Mouse (Mus musculus) kidney, postnatal 0 days (tissue): Measurements from ENCODE around the gene Pdcd11. TPM values are rescaled to one million over a fixed set of nuclear protein-coding genes. Genes with fewer than 3 reads are reported as not detected.

Experiments used
- ATAC-seq: fragments of 200-750 bp; cut with Nextera tagmentation; replicated peaks from 2 replicates; pipeline ENCODE4 v1.8.0; 2017; ENCODE audit warnings: low read depth, moderate number of reproducible peaks, moderate TSS enrichment, moderate library complexity; ENCODE audit not compliant: low FRiP score
- DNase-seq: peaks from one replicate; pipeline ENCODE4 v3.0.0-alpha.2; 2016; ENCODE audit warnings: low spot score
- H3K27ac ChIP-seq: fragments of 300-500 bp; sonication (generic); 2 replicates; pipeline ENCODE4 v1.5.1; 2014; ENCODE audit warnings: mild to moderate bottlenecking
- H3K27me3 ChIP-seq: fragments of 300-500 bp; sonication (generic); 2 replicates; pipeline ENCODE4 v1.6.1; 2014; ENCODE audit warnings: low read length, mixed read lengths; ENCODE audit not compliant: insufficient read depth
- H3K36me3 ChIP-seq: fragments of 300-500 bp; sonication (generic); 2 replicates; pipeline ENCODE4 v1.6.1; 2014; ENCODE audit warnings: low read length, mixed read lengths; ENCODE audit not compliant: insufficient read depth
- H3K4me1 ChIP-seq: fragments of 300-500 bp; sonication (generic); replicated peaks from 2 replicates; pipeline ENCODE4 v1.6.1; 2014; ENCODE audit warnings: antibody characterized with exemption, low read length, mixed read lengths; ENCODE audit not compliant: insufficient read depth
- H3K4me2 ChIP-seq: fragments of 300-500 bp; sonication (generic); 2 replicates; pipeline ENCODE4 v1.6.1; 2014; ENCODE audit warnings: mild to moderate bottlenecking, low read length, moderate library complexity, mixed read lengths
- H3K4me3 ChIP-seq: fragments of 300-500 bp; sonication (generic); replicated peaks from 2 replicates; pipeline ENCODE4 v1.5.1; 2014; ENCODE audit warnings: low read depth, low read length
- H3K9ac ChIP-seq: fragments of 300-500 bp; sonication (generic); 2 replicates; pipeline ENCODE4 v1.6.1; 2014; ENCODE audit warnings: low read depth, low read length
- H3K9me3 ChIP-seq: fragments of 300-500 bp; sonication (generic); replicated peaks from 2 replicates; pipeline ENCODE4 v1.6.1; 2016; ENCODE audit warnings: low read length, inconsistent platforms, mixed read lengths
- CTCF ChIP-seq: IDR thresholded peaks from 2 replicates; pipeline ENCODE4 v1.5.1; 2016; ENCODE audit warnings: antibody characterized with exemption, low read depth, mild to moderate bottlenecking, moderate library complexity
- WGBS: fragments of 180-500 bp; shearing (Covaris S2); extraction: QIAGEN DNeasy Blood & Tissue Kit; methylation state at CpG from one replicate; pipeline ENCODE4 v1.1.7; 2014; 5-methylcytosine and 5-hydroxymethylcytosine counted together
- polyA plus RNA-seq: library from polyadenylated mRNA; unstranded; fragments of >200 nt; fragmentation: Nextera tagmentation; extraction: Ambion mirVana; gene quantifications from 2 replicates; pipeline ENCODE4 v1.2.1, GENCODE M21; 2015

Gene Pdcd11
- polyA plus RNA-seq, 1 experiment from 2014 or later: 7.3 TPM

DNA sequence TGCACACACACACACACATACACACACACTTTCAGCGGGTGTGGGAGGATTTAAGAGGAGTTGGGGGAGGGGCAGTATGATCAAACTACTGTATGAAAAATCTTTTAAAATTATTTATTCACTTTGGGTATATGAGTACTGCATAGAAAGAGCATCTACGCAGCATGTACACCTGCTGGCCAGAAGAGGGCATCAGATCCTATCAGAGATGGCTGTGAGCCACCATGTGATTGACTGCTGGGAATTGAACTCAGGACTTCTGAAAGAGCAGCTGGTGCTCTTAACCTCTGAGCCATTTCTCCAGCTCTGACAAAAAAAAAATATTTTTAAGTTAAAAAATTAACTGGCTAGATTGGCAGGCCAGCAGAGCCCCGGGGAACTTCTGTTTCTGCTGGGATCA, 83.9 kb downstream of the Pdcd11 start:
- peak; percentile 58 for DNase-seq
- Histone ChIP-seq H3K9me3 (no peaks in the 10 kb centered on the region), H3K4me1 (peaks cover 5% of the 10 kb centered on the region; the same call in 1 of the 2 replicates), H3K27me3 (peaks cover 3% of the 10 kb centered on the region; the same call in 1 of the 2 replicates), H3K27ac (no peak overlapping the region), H3K9ac (no peak overlapping the region), H3K36me3 (no peaks in the 10 kb centered on the region), H3K4me3 (no peak overlapping the region), H3K4me2 (no peak overlapping the region)
- 52% methylated on average over 3 of the region's 3 CpGs for WGBS
- no peak for ATAC-seq
- peak; percentile 74 for TF ChIP-seq CTCF

DNA sequence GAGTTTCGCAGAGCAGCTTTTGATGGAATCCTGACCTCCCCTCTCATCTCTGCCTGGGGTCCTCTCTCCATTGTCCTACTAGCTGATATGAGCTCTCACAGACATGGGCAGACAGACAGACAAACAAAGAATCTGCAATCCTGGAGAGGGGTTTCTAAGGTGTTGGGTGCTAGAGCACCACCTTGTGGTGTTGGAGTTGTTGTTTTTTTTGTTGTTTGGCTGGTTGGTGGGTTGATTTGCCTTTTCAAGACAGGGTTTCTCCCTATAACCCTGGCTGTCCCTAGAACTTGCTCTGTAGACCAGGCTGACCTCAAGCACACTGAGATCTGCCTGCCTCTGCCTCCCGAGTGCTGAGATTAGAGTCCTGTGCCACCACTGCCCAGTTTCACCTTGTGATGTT, 84.9 kb downstream of the Pdcd11 start:
- no peak overlapping the region for H3K9ac ChIP-seq

DNA sequence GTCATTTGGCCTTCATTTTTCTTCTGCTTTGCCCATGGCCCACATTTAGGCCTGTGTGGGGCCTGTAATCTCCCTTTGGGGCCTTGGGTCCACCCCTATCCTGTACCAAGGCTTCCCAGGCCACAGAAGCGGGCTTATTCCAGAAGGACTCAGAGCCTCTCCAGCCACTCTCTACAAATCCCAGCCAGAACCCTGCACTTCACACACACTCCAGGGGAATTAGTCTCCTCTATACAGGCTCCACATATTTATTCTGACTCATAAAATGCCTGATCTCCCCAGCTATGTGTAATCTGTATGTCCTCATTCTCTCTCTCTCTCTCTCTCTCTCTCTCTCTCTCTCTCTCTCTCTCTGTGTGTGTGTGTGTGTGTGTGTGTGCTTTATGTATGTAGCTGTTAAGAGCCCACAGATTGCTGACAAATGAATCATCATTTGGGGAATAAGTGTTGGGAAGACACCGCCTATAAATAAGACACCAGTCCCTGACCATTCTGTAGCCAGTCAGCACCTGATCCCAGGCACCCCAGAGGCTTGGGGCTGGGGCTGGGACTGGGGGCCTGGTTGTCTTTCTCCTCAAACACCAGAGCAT, 86.4 kb downstream of the Pdcd11 start:
- Histone ChIP-seq H3K27ac (no peak overlapping the region), H3K9me3 (no peaks in the 10 kb centered on the region), H3K4me3 (no peak overlapping the region), H3K9ac (no peak overlapping the region), H3K27me3 (peaks cover 9% of the 10 kb centered on the region), H3K4me1 (peaks cover 5% of the 10 kb centered on the region; the same call in 1 of the 2 replicates), H3K4me2 (no peak overlapping the region), H3K36me3 (no peaks in the 10 kb centered on the region)
- no peak for TF ChIP-seq CTCF
- DNase-seq: no peak
- no peak for ATAC-seq
- WGBS: 91% methylated on average over 2 of the region's 2 CpGs

More for the DNA sequence above, 84.9 kb downstream of the Pdcd11 start:
- TF ChIP-seq CTCF: peak; percentile 44
- Histone ChIP-seq H3K4me1 (peaks cover 5% of the 10 kb centered on the region; the same call in 1 of the 2 replicates), H3K4me2 (no peak overlapping the region), H3K9me3 (no peaks in the 10 kb centered on the region), H3K27me3 (peaks cover 9% of the 10 kb centered on the region), H3K4me3 (no peak overlapping the region), H3K36me3 (no peaks in the 10 kb centered on the region), H3K27ac (no peak overlapping the region)
- ATAC-seq (no peak), DNase-seq (no peak)
- WGBS: 65% methylated on average over 2 of the region's 2 CpGs

DNA sequence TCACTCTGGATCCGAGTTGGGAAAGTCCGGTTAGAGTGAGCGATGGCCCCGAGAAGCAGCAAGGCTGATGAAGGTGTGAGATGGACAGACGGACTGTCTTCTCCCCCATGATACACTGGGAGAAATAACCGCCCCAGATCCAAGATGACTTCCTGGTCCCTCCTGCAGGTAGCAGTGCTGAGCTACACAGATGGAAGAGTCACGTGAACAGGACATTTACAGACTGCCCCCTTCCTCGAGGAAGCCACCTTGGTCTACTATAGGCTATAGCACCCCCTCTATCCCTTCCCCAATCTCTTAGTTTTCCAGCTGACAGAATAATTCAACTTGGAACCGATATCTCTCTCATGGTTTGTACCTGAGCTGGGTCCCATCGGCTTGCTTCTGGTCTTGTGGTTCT, 87.4 kb downstream of the Pdcd11 start:
- H3K27ac ChIP-seq: no peak overlapping the region
- 22% methylated on average over 10 of the region's 10 CpGs for whole genome bisulfite sequencing
- DNase-seq: peak; percentile 73
- TF ChIP-seq CTCF: peak; percentile 72
- H3K4me3 ChIP-seq: peak overlapping the region; percentile 70
- H3K27me3 ChIP-seq: peaks cover 9% of the 10 kb centered on the region
- peaks cover 5% of the 10 kb centered on the region; the same call in 1 of the 2 replicates for H3K4me1 ChIP-seq
- H3K9me3 ChIP-seq: no peaks in the 10 kb centered on the region
- no peak; the same call in 1 of the 2 replicates for ATAC-seq
- peak overlapping the region; percentile 100 for H3K4me2 ChIP-seq
- no peaks in the 10 kb centered on the region for H3K36me3 ChIP-seq
- no peak overlapping the region for H3K9ac ChIP-seq

DNA sequence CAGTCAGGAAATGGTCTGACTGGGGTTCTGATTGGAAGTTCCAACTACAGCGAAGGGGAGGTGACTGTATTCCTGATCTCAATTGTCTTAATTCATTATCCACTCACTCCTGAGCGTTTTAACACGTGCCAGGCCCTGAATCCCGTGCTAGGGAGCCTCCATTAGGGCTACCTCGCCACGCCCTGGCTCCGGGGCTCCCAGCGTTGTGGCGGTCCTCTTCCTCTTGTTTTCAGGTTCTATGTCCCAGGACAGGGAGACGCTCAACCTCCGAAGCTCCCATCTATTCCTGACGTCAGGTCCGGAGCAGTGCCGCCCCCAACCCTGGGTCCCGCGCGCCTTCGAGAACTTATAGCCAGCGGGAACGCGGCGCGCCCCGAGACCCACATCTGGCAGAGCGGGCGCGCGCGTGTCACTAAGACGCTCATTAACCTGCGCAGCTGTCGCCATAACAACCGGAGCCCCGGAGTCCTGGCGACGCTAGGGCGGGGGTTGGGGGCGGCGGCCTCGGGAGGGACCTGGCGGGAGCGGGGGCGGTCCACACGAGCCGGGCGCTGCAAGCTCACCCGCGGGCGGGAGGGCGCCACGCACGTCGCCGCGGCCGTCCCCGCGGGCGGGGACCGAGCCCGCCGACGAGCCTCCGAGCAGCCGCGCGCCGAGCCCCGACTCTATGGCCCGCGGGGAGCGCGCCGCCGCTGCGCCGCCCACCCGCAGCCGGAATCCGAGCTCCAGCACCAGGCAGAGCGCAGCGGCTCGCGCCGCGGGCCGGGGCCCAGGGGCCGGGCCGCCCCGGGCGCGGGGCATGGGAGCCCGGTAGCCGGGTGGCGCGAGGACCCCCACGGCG, 88.1 kb downstream of the Pdcd11 start, which contains the start of gene Neurl1a:
Neurl1a (plus strand) TSS at position 390 of the 841 bp plus-strand sequence.
- no peaks in the 10 kb centered on the region for H3K9me3 ChIP-seq
- peak; percentile 58 for ATAC-seq
- H3K4me2 ChIP-seq: peak within 1 kb of the TSS; percentile 100
- H3K9ac ChIP-seq: peak within 1 kb of the TSS; percentile 65
- under 1% methylated on average over 87 of the region's 98 CpGs for WGBS
- peak within 1 kb of the TSS; percentile 70 for H3K4me3 ChIP-seq
- peaks cover 9% of the 10 kb centered on the region for H3K27me3 ChIP-seq
- DNase-seq: peak; percentile 60
- peaks cover 5% of the 10 kb centered on the region; the same call in 1 of the 2 replicates for H3K4me1 ChIP-seq
- H3K36me3 ChIP-seq: no peaks in the 10 kb centered on the region
- no peak for TF ChIP-seq CTCF
- H3K27ac ChIP-seq: no peak within 1 kb of the TSS

DNA sequence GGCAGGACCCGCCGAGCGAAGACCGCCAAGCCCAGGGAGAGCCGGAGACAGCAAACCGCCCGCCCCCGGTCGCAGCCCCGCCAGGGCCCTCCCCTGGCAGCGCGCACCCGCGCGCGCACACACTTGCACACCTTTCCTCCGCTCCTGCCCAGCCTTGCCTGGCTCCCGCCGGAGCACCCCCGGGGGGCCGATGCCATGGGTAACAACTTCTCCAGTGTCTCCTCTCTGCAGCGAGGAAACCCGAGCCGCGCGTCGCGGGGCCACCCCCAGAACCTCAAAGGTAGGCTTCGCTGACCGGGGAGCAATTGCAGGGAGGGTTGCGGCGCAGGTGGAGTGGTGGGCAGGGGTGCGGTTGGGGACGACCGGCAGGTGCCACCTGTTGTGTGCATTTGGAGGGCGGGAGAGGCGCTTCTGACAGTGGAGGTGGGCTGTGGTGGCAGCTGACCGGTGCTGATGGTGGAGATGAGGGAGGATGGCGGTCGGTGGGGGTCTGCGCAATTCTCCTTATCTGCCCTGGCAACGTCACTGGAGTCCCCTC, 88.8 kb downstream of the Pdcd11 start:
- 1% methylated on average over 28 of the region's 42 CpGs for WGBS
- ATAC-seq (no peak), DNase-seq (peak; percentile 4)
- Histone ChIP-seq H3K9ac (peak overlapping the region; percentile 65), H3K36me3 (no peaks in the 10 kb centered on the region), H3K4me1 (peaks cover 5% of the 10 kb centered on the region; the same call in 1 of the 2 replicates), H3K27ac (no peak overlapping the region), H3K4me3 (peak overlapping the region; percentile 70), H3K27me3 (peaks cover 9% of the 10 kb centered on the region), H3K9me3 (no peaks in the 10 kb centered on the region), H3K4me2 (peak overlapping the region; percentile 100)
- TF ChIP-seq CTCF: no peak
